Mouse (Mus musculus): Measurements from ENCODE around the gene Clasrp.

- peak; percentile 83 for TF ChIP-seq CTCF (IDR thresholded peaks at IDR 0.05; ENCODE audit: low read depth)
- TF ChIP-seq EP300 (IDR thresholded peaks at IDR 0.05; ENCODE audit: low read depth) = no peak
Observed at GRCm38 (mm10) chr7:19589207-19589606, 15.1 kb downstream of the Clasrp start.

Data from liver, postnatal 0 days (tissue).